Mouse (Mus musculus) ovary, postnatal 36 days (tissue): ENCODE results near the gene Arl15.

ENCODE experiments used
- DNase-seq: peaks from one replicate; pipeline ENCODE4 v3.0.0; 2022; ENCODE audit warnings: low spot score, mixed read lengths

The Arl15 gene

GRCm38 (mm10) chr13:114065012-114065411 lies 270.7 kb downstream of the Arl15 start:
- DNase-seq = no peak

GRCm38 (mm10) chr13:114068421-114068820 lies 274.1 kb downstream of the Arl15 start:
- DNase-seq = no peak

- DNase-seq = no peak
Measured at GRCm38 (mm10) chr13:114071439-114071838, 277.1 kb downstream of the Arl15 start.

- no peak for DNase-seq
Measured at GRCm38 (mm10) chr13:114074471-114074870, 280.2 kb downstream of the Arl15 start.

GRCm38 (mm10) chr13:114075724-114076384 lies 281.5 kb downstream of the Arl15 start:
- no peak for DNase-seq

- DNase-seq = no peak
Measured at GRCm38 (mm10) chr13:114077181-114077580, 282.9 kb downstream of the Arl15 start.

- DNase-seq = no peak
Measured at GRCm38 (mm10) chr13:114077584-114078270, 283.4 kb downstream of the Arl15 start.

GRCm38 (mm10) chr13:114078851-114079250 lies 284.5 kb downstream of the Arl15 start:
- DNase-seq = no peak

- no peak for DNase-seq
Measured at GRCm38 (mm10) chr13:114079751-114080150, 285.4 kb downstream of the Arl15 start.

GRCm38 (mm10) chr13:114080491-114080890 lies 286.2 kb downstream of the Arl15 start:
- no peak for DNase-seq

- DNase-seq = no peak
Measured at GRCm38 (mm10) chr13:114083570-114084138, 289.3 kb downstream of the Arl15 start.

- no peak for DNase-seq
Measured at GRCm38 (mm10) chr13:114085442-114085841, 291.1 kb downstream of the Arl15 start.

GRCm38 (mm10) chr13:114086325-114086724 lies 292.0 kb downstream of the Arl15 start:
- DNase-seq = no peak

GRCm38 (mm10) chr13:114086801-114087200 lies 292.5 kb downstream of the Arl15 start:
- no peak for DNase-seq

- DNase-seq = no peak
Measured at GRCm38 (mm10) chr13:114087696-114088465, 293.6 kb downstream of the Arl15 start.

- DNase-seq = no peak
Measured at GRCm38 (mm10) chr13:114090786-114091185, 296.5 kb downstream of the Arl15 start.

- DNase-seq = no peak
Measured at GRCm38 (mm10) chr13:114091231-114091630, 296.9 kb downstream of the Arl15 start.

GRCm38 (mm10) chr13:114094151-114094875 lies 300.0 kb downstream of the Arl15 start:
- no peak for DNase-seq

- DNase-seq = no peak
Measured at GRCm38 (mm10) chr13:114095440-114095839, 301.1 kb downstream of the Arl15 start.

GRCm38 (mm10) chr13:114096386-114096785 lies 302.1 kb downstream of the Arl15 start:
- DNase-seq = no peak

GRCm38 (mm10) chr13:114101155-114101554 lies 306.9 kb downstream of the Arl15 start:
- no peak for DNase-seq

- no peak for DNase-seq
Measured at GRCm38 (mm10) chr13:114106083-114106482, 311.8 kb downstream of the Arl15 start.
